Mouse (Mus musculus): ENCODE measurements around the gene Tiam2. TPM values are rescaled to one million over a fixed set of nuclear protein-coding genes. Genes with fewer than 3 reads are reported as not detected.

The Tiam2 gene
- total RNA-seq, 4 experiments from 2014 or later: 2.0 to 4.9 (median 2.5) TPM

DNA sequence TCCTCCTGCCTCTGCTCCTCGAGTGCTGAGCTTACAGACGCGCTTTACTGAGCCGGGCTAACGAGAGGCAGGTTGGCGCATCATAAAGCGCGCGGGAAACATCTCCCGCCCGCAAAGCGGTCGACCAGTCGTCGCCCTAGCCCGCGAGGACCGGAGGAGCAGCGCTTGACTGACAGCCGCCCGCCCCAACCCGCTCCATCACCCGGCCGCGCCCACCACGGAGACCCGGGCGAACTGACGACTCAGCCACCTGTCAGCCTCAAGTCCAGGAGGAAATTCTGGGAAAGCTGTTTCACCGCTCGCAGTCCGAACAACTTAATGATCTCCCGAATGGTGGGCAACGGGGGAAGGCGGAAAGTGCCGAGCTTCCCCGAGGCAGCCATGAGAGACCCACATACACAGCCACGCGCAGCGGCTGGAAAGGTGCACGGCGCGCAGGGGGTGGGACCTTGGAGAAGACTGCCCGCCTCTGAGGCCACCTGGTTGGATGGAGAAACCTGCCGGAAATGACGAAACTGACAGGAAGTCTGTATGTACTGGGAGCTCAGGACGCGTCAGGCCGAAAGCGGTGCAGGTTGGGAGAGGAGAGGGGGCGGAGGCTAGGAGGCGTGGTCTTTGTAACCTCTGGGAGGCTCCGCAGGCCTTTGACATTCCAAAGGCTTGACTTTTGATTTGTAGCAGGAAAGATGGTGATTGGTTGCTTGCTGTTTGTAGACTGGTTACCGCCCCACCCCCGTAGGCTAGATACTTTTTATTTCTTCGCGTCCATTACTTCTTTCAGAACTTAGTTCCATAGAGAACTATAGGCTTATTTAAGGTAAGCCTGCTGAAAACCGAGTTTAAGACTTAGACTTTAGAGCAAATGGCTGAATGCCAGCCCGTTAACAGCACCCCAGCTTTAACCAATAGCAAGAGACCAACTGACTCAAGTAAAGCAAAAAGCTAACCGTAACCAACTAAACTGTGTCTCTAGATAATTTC lies 231.2 kb downstream of the Tiam2 start, which contains the start of gene Tfb1m:
TSS of gene Tfb1m (minus strand) at position 451 of the 981 bp plus-strand sequence.
- DNase-seq (ENCODE audit: low spot score): peak; percentile 98

DNA sequence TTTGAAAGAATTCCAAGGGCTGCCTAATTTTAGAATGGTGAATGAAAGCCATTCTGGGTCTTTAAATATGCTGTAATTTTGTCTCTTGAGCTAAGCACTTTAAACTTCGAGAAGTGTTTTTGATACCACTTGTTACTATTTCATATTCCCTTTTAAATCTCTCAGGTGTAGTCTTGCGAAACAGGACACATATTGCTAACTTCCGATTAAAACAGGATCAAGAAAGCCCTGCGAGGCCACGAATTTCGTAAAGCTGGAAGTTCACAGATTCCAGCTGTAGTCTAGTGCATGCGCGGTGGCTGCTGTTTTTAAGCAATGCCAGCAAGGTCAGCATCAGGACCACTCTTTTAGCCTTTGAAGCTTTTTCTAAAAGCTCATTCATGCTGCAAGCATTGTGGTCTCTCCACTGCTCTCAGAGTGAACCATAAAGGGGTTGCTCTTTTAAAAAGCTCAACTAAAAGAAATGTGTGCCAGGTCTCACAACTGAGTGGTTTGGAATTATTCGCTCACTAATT lies 232.0 kb downstream of the Tiam2 start:
- DNase-seq (ENCODE audit: low spot score): no peak

DNA sequence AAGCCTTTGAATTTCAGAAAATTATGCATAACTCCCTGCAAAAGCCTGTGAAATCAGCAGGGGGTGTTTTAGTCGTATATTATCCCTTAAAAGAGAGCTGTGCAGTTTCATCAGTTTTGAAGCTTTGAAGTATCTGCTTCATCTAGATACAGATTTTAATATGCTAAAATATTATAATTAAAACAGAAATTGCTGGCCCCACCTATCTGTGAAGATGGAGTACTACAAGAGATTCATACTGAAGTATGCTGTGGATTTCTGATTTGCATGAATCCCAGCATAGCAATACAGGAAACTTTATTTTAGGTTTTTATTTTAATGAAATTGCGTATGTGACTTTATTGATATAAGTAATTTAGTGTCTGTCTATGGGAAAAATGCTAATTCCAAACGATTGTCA lies 234.2 kb downstream of the Tiam2 start:
- no peak for DNase-seq (ENCODE audit: low spot score)

DNA sequence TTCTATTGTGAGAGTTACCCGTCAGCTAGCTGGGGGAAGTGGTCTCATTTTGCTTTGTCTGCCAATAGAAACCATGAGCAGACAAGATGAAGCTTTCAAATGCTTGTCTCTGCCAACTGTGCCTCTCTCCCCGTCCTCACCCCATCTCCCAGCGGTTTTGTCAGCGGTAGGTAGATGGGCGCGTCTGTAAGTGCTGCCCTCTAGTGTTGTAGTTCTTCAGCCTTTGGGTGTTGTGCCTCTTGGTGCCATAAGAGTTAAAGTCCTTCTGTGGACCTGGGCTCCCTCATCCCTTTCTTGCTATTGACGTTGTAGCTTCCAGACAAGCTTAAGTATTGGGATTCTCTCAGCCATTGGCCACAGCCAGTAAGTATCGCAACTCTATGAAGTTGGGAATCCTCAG lies 236.0 kb downstream of the Tiam2 start:
- no peak for DNase-seq (ENCODE audit: low spot score)

DNA sequence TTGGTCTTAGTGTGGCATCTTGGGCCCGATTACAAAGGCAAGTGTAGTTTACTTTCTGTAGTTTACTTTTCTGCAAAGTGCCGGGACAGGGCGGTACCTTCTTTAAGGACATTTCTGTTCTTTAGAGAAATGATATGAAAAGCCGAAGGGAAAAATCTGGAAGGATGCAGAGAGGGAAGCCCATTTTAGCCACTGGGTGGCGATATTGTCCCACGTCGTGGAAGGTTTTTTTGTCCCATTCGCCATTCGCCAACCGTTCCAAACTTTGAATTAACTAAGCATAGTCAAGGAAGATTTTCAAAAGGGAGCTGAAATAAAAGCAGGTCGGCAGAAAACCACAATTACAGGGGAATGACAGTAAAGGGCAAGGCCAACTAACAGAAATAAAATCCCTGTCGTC lies 244.5 kb downstream of the Tiam2 start:
- DNase-seq (ENCODE audit: low spot score): peak; percentile 55

Other genes with a start within 250 kb of the Tiam2 start
- gene Scaf8, start 211.6 kb upstream of the Tiam2 start, total RNA-seq (2022): 10 to 100 TPM; 25.8 to 30.8 (median 29.1) TPM
- not detected for gene Cldn20, start 206.0 kb downstream of the Tiam2 start, total RNA-seq (2022)
- 10 to 100 TPM; 10.4 to 12.6 (median 11.9) TPM for gene Tfb1m, start 231.2 kb downstream of the Tiam2 start, total RNA-seq (2022)